Mouse (Mus musculus) MEL (cell line): ENCODE measurements around the gene Rangap1. TPM values are rescaled to one million over a fixed set of nuclear protein-coding genes. Genes with fewer than 3 reads are reported as not detected.

Source experiments
- DNase-seq: peaks from one replicate; pipeline ENCODE4 v3.0.0; 2011; ENCODE audit warnings: low read depth, low spot score
- H3K27ac ChIP-seq: 2 replicates; pipeline ENCODE4 v1.5.1; 2012; ENCODE audit warnings: low read depth, mild to moderate bottlenecking, control low read depth, low read length, moderate library complexity; ENCODE audit not compliant: control insufficient read depth
- H3K27me3 ChIP-seq, 2 experiments: fragments of 150-350 bp in 1 of 2; sonication (generic) in 1 of 2; 2 replicates each; pipeline ENCODE4 v1.6.1; 2012; ENCODE audit warnings: low read length in 2 of 2, mild to moderate bottlenecking in 2 of 2, improper control_type of control experiment in 1 of 2, moderate library complexity in 1 of 2; ENCODE audit not compliant: insufficient read depth in 2 of 2, control insufficient read depth in 1 of 2
- H3K36me3 ChIP-seq, 2 experiments: 2 replicates each; pipeline ENCODE4 v1.6.1; 2012 to 2014; ENCODE audit warnings: low read length in 2 of 2, improper control_type of control experiment in 1 of 2, inconsistent platforms in 1 of 2, mild to moderate bottlenecking in 1 of 2; ENCODE audit not compliant: insufficient read depth in 2 of 2, control insufficient read depth in 1 of 2
- H3K4me1 ChIP-seq, 2 experiments: fragments of 150-350 bp in 1 of 2; sonication (generic) in 1 of 2; 2 replicates each; pipeline ENCODE4 v1.6.1; 2012; ENCODE audit warnings: low read length in 2 of 2, improper control_type of control experiment in 1 of 2, mild to moderate bottlenecking in 1 of 2; ENCODE audit not compliant: insufficient read depth in 2 of 2, control insufficient read depth in 1 of 2
- H3K4me3 ChIP-seq, 2 experiments: fragments of 150-350 bp in 1 of 2; sonication (generic) in 1 of 2; 2 replicates each; pipeline ENCODE4 v1.5.1; 2012; ENCODE audit warnings: low read depth in 2 of 2, low read length in 2 of 2, mild to moderate bottlenecking in 2 of 2, moderate library complexity in 2 of 2, control low read depth in 1 of 2, improper control_type of control experiment in 1 of 2; ENCODE audit not compliant: control insufficient read depth in 1 of 2, insufficient read depth in 1 of 2
- H3K79me2 ChIP-seq: 2 replicates; pipeline ENCODE4 v1.6.1; 2012; ENCODE audit warnings: mild to moderate bottlenecking, low read length, moderate library complexity; ENCODE audit not compliant: control insufficient read depth, poor library complexity, insufficient read depth
- H3K9ac ChIP-seq: 2 replicates; pipeline ENCODE4 v1.6.1; 2012; ENCODE audit warnings: low read depth, mild to moderate bottlenecking, control low read depth, low read length, moderate library complexity; ENCODE audit not compliant: control insufficient read depth, poor library complexity, severe bottlenecking
- H3K9me3 ChIP-seq: fragments of 150-350 bp; sonication (generic); replicated peaks from 2 replicates; pipeline ENCODE4 v1.6.1; 2012; ENCODE audit warnings: mild to moderate bottlenecking, low read length, improper control_type of control experiment, moderate library complexity; ENCODE audit not compliant: insufficient read depth
- BHLHE40 ChIP-seq: IDR thresholded peaks from 2 replicates; pipeline ENCODE4 v1.6.1; 2012; ENCODE audit warnings: low read depth, mild to moderate bottlenecking, inconsistent platforms, low read length, improper control_type of control experiment, borderline replicate concordance
- CHD1 ChIP-seq: IDR thresholded peaks from 2 replicates; pipeline ENCODE4 v1.6.1; 2012; ENCODE audit warnings: low read depth, mild to moderate bottlenecking, inconsistent platforms, low read length, improper control_type of control experiment
- CTCF ChIP-seq, 3 experiments: IDR thresholded peaks in 2 of 3; conservative IDR thresholded peaks in 1 of 3; 2 replicates each; pipeline ENCODE4 v1.5.1; 2011 to 2012; ENCODE audit warnings: low read length in 3 of 3, low read depth in 2 of 3, mild to moderate bottlenecking in 2 of 3, improper control_type of control experiment in 1 of 3, inconsistent platforms in 1 of 3, mixed read lengths in 1 of 3, moderate library complexity in 1 of 3; ENCODE audit not compliant: control insufficient read depth in 1 of 3, insufficient read depth in 1 of 3, poor library complexity in 1 of 3, severe bottlenecking in 1 of 3
- ETS1 ChIP-seq: IDR thresholded peaks from 2 replicates; pipeline ENCODE4 v1.6.1; 2012; ENCODE audit warnings: low read depth, mild to moderate bottlenecking, inconsistent platforms, low read length, improper control_type of control experiment, moderate library complexity
- GABPA ChIP-seq: IDR thresholded peaks from 2 replicates; pipeline ENCODE4 v1.6.1; 2012; ENCODE audit warnings: low read depth, mild to moderate bottlenecking, inconsistent platforms, low read length, improper control_type of control experiment, moderate library complexity
- JUND ChIP-seq: IDR thresholded peaks from 2 replicates; pipeline ENCODE4 v1.6.1; 2011; ENCODE audit warnings: low read depth, mild to moderate bottlenecking, improper control_type of control experiment, low read length
- MAX ChIP-seq: IDR thresholded peaks from 2 replicates; pipeline ENCODE4 v1.6.1; 2011; ENCODE audit warnings: low read length, improper control_type of control experiment
- MAZ ChIP-seq: IDR thresholded peaks from 2 replicates; pipeline ENCODE4 v1.6.1; 2012; ENCODE audit warnings: low read depth, mild to moderate bottlenecking, inconsistent platforms, low read length, improper control_type of control experiment
- MXI1 ChIP-seq: IDR thresholded peaks from 2 replicates; pipeline ENCODE4 v1.6.1; 2011; ENCODE audit warnings: mild to moderate bottlenecking, low read depth, low read length, improper control_type of control experiment
- NELFE ChIP-seq: IDR thresholded peaks from 2 replicates; pipeline ENCODE4 v1.6.1; 2011; ENCODE audit warnings: low read depth, low read length, improper control_type of control experiment
- RAD21 ChIP-seq: IDR thresholded peaks from 2 replicates; pipeline ENCODE4 v1.6.1; 2011; ENCODE audit warnings: mild to moderate bottlenecking, low read depth, low read length, improper control_type of control experiment
- SIN3A ChIP-seq: IDR thresholded peaks from 2 replicates; pipeline ENCODE4 v1.6.1; 2012; ENCODE audit warnings: low read length, improper control_type of control experiment, inconsistent platforms
- TAL1 ChIP-seq: IDR thresholded peaks from 2 replicates; pipeline ENCODE4 v1.6.1; 2012; ENCODE audit warnings: mild to moderate bottlenecking, inconsistent platforms, low read length, moderate library complexity, mixed read lengths
- TCF12 ChIP-seq: IDR thresholded peaks from 2 replicates; pipeline ENCODE4 v1.6.1; 2014; ENCODE audit warnings: low read depth, mild to moderate bottlenecking, inconsistent platforms, low read length, improper control_type of control experiment, moderate library complexity
- USF1 ChIP-seq: IDR thresholded peaks from 2 replicates; pipeline ENCODE4 v1.6.1; 2014; ENCODE audit warnings: low read depth, mild to moderate bottlenecking, inconsistent platforms, low read length, improper control_type of control experiment, moderate library complexity
- ZC3H11A ChIP-seq: IDR thresholded peaks from 2 replicates; pipeline ENCODE4 v1.6.1; 2012; ENCODE audit warnings: low read depth, mild to moderate bottlenecking, inconsistent platforms, low read length, improper control_type of control experiment
- ZKSCAN1 ChIP-seq: IDR thresholded peaks from 2 replicates; pipeline ENCODE4 v1.6.1; 2012; ENCODE audit warnings: low read depth, mild to moderate bottlenecking, inconsistent platforms, low read length, improper control_type of control experiment, moderate library complexity
- polyA plus RNA-seq, 2 experiments: library from polyadenylated mRNA; stranded (reverse) in 1 of 2; unstranded in 1 of 2; fragments of >175 nt in 1 of 2; fragments of >200 nt in 1 of 2; gene quantifications; 2 replicates each; pipeline versions ENCODE4 v1.2.1 to v1.2.4; 2012; ENCODE audit warnings: low replicate concordance in 2 of 2, low read depth in 1 of 2; ENCODE audit not compliant: insufficient read length in 2 of 2, insufficient read depth in 1 of 2, missing spikeins in 1 of 2
- total RNA-seq: library from RNA; depleted of rRNA; stranded (reverse); fragments of 300-350 nt; gene quantifications from 2 replicates; pipeline ENCODE4 v1.2.3, GENCODE M21; 2012

The Rangap1 gene
- total and polyA plus RNA-seq, 3 experiments, result 191 to 281 TPM; not detected in 1

DNA sequence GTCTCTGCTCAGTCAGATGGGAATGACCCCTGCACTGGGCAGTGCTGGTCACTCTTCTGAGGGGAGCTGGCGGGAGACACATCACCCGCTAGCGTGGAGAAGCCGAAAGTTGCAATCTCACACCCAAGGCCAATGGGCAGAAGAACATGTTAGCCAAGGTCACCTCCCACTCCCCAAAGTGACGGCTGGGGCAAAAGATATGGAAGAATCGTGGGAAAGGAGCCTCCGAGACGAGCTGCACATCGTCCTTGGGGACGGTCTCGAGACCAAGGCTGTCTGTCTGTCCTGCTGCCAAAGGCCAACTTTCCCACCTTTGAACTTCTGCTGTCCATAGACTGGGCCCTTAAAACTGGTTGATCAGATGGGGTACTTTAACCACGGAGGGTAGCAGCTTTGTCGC is 42.2 kb upstream of the Rangap1 start:
- H3K9me3 ChIP-seq, result no peaks in the 10 kb centered on the region
- no peak overlapping the region for H3K4me3 ChIP-seq
- no peak overlapping the region for H3K27ac ChIP-seq
- TF ChIP-seq GABPA (no peak), MAZ (no peak), MAX (no peak), ETS1 (no peak), SIN3A (no peak), TAL1 (no peak), TCF12 (no peak), USF1 (no peak), CTCF (IDR thresholded peaks at IDR 0.05 in 2 of 3, conservative IDR thresholded peaks at IDR 0.05 in 1 of 3; ENCODE audit: control insufficient read depth in 1 of 3, insufficient read depth in 1 of 3, low read depth in 2 of 3, low read length in 3 of 3, poor library complexity in 1 of 3, severe bottlenecking in 1 of 3) (no peak), JUND (no peak)
- no peak for DNase-seq
- no peak overlapping the region for H3K9ac ChIP-seq
- no peaks in the 10 kb centered on the region for H3K79me2 ChIP-seq
- no peaks in the 10 kb centered on the region for H3K27me3 ChIP-seq
- no peaks in the 10 kb centered on the region for H3K4me1 ChIP-seq
- no peaks in the 10 kb centered on the region; a peak in 1 of 4 replicates for H3K36me3 ChIP-seq

DNA sequence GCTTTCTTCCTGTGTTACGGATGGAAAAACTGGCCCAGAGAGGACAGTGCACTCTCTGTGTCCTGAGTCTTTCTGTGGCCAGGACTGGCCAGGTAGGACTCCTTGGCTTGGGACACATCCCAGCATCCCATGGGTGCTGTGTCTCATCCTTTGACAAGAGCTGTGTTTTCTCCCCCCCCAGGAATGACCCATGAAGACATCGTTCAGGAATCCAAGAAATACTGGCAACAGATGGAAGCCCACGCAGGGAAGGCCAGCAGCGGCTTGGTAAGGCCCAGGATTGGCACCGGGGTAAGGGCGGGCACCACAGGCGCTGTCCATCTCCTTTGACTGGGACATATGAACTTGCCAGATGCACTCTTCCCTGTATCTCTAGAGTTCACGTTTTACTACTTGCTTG is 40.4 kb upstream of the Rangap1 start:
- DNase-seq, result no peak
- Histone ChIP-seq H3K27ac (no peak overlapping the region), H3K27me3 (no peaks in the 10 kb centered on the region), H3K36me3 (no peaks in the 10 kb centered on the region; a peak in 1 of 4 replicates), H3K4me3 (no peak overlapping the region), H3K79me2 (no peaks in the 10 kb centered on the region), H3K9ac (no peak overlapping the region), H3K4me1 (no peaks in the 10 kb centered on the region), H3K9me3 (no peaks in the 10 kb centered on the region)
- TF ChIP-seq MXI1 (no peak), MAX (no peak), JUND (no peak), BHLHE40 (no peak), ZKSCAN1 (no peak), TCF12 (no peak), RAD21 (no peak), CHD1 (no peak), NELFE (no peak), MAZ (no peak), ZC3H11A (no peak)
